Mouse (Mus musculus): ENCODE data around the gene Ermn.

- no peak for TF ChIP-seq CTCF (IDR thresholded peaks at IDR 0.05; ENCODE audit: control insufficient read depth, insufficient read depth, insufficient replicate concordance, low read depth, low read length)
- TF ChIP-seq POLR2A (IDR thresholded peaks at IDR 0.05; ENCODE audit: control insufficient read depth, low read depth, low read length) = no peak
Observed at GRCm38 (mm10) chr2:58035635-58036034, 17.0 kb downstream of the Ermn start.

All from testis, adult 2 months (tissue).